Comparison of ENCODE assay signal across 11 mouse cellular contexts in genomic region chr12:86973706-86974105, GRCm38 (mm10). TPM values are rescaled to one million over a fixed set of nuclear protein-coding genes. Genes with fewer than 3 reads are reported as not detected.
DNase-seq lines count a peak whose midpoint lies in the region; ATAC-seq and TF ChIP-seq lines count a peak whose summit lies in the region.
"Had no signal": no experiment of that assay in that cellular context is flagged by ENCODE, and none has a peak within 500 bp of the region (broad histone marks: within the 10 kb centered on the region; RNA-seq: fewer than 3 reads in every experiment).

No protein-coding gene starts in this region.

- H3K27me3 ChIP-seq in forebrain, embryonic 10.5 days (ENCODE audit: poor library complexity, severe bottlenecking) = peaks cover 54% of the 10 kb centered on the region
- H3K27me3 ChIP-seq in forebrain, embryonic 16.5 days (replicated peaks; ENCODE audit: control insufficient read depth, insufficient read depth, low read length) = no peaks in the 10 kb centered on the region
- H3K27me3 ChIP-seq in myocyte (ENCODE audit: control insufficient read depth, insufficient read depth, insufficient read length) = peaks cover 5% of the 10 kb centered on the region

- H3ac ChIP-seq in myocyte (ENCODE audit: control insufficient read depth, insufficient read length) = no peak overlapping the region

- no peak for TF ChIP-seq POLR2A in myocyte (IDR thresholded peaks at IDR 0.05; ENCODE audit: insufficient read length, low read depth)

- intact Hi-C loops in left cerebral cortex, postnatal 14 days (cut with DNase I) = no loop called here

- peaks cover 40% of the 10 kb centered on the region for H3K4me1 ChIP-seq in forebrain, embryonic 10.5 days
- peaks cover 38% of the 10 kb centered on the region for H3K4me1 ChIP-seq in forebrain, embryonic 16.5 days (replicated peaks; ENCODE audit: control insufficient read depth, insufficient read depth, low read length)

- no peak for ATAC-seq in forebrain, embryonic 16.5 days
- no peak for ATAC-seq in inflammation-experienced regulatory T-cells, adult 6 months

- H3K4me3 ChIP-seq in forebrain, embryonic 10.5 days = peak overlapping the region; percentile 54; the same call in 1 of the 2 replicates
- H3K4me3 ChIP-seq in forebrain, embryonic 16.5 days (replicated peaks; ENCODE audit: low read length) = no peak overlapping the region
- H3K4me3 ChIP-seq in myocyte = no peak overlapping the region

- H3K4me2 ChIP-seq in forebrain, embryonic 16.5 days (ENCODE audit: low read length) = no peak overlapping the region
- peak overlapping the region; percentile 86 for H3K4me2 ChIP-seq in myocyte (ENCODE audit: low read depth)

- DNase-seq in forebrain, embryonic 10.5 days (ENCODE audit: extremely low spot score, low spot score) = no peak
- peak; percentile 74 to 77 for DNase-seq in left cerebral cortex, postnatal 14 days (ENCODE audit: low spot score in 2 of 2)
- no peak for DNase-seq in left cerebral cortex, adult 11 months (ENCODE audit: low spot score)
- DNase-seq in cerebellum, adult 9-10 months = peak; percentile 68
- no peak for DNase-seq in gastrocnemius, postnatal 25 days

- no peak overlapping the region for H3K27ac ChIP-seq in forebrain, embryonic 10.5 days
- H3K27ac ChIP-seq in forebrain, embryonic 16.5 days (ENCODE audit: low read length) = no peak overlapping the region; the same call in 1 of the 2 replicates
- H3K27ac ChIP-seq: macrophage had no signal

- no peak overlapping the region for H3K9ac ChIP-seq in forebrain, embryonic 16.5 days (replicated peaks; ENCODE audit: low read depth, low read length)

- H3K79me2 ChIP-seq in myocyte (ENCODE audit: control insufficient read depth, insufficient read depth) = no peaks in the 10 kb centered on the region

- no peaks in the 10 kb centered on the region for H3K36me3 ChIP-seq in forebrain, embryonic 10.5 days (replicated peaks)
- H3K36me3 ChIP-seq in forebrain, embryonic 16.5 days (ENCODE audit: control insufficient read depth, insufficient read depth) = no peaks in the 10 kb centered on the region
- no peaks in the 10 kb centered on the region for H3K36me3 ChIP-seq in myocyte (ENCODE audit: control insufficient read depth, insufficient read depth)

- 31% methylated on average over 8 of the region's 8 CpGs for WGBS in forebrain, embryonic 10.5 days
- 20% methylated on average over 8 of the region's 8 CpGs for WGBS in forebrain, embryonic 16.5 days

- H3K9me3 ChIP-seq in forebrain, embryonic 10.5 days = no peaks in the 10 kb centered on the region
- H3K9me3 ChIP-seq in forebrain, embryonic 16.5 days (ENCODE audit: control insufficient read depth, low read length) = no peaks in the 10 kb centered on the region

TF ChIP-seq in myocyte, 11 proteins besides CTCF, POLR2A, EP300 and RAD21:
- TF ChIP-seq MYOG (IDR thresholded peaks at IDR 0.05; ENCODE audit: control insufficient read depth in 1 of 3, insufficient read depth in 1 of 3, insufficient read length in 2 of 3, low read depth in 2 of 3) = no peak
- TF ChIP-seq MAX (IDR thresholded peaks at IDR 0.05; ENCODE audit: low read depth) = no peak
- no peak for TF ChIP-seq TCF12 (IDR thresholded peaks at IDR 0.05; ENCODE audit: insufficient read depth, poor library complexity, severe bottlenecking)
- no peak for TF ChIP-seq E2F4 (IDR thresholded peaks at IDR 0.05; ENCODE audit: insufficient read depth)
- no peak for TF ChIP-seq USF1 (IDR thresholded peaks at IDR 0.05; ENCODE audit: low read depth)
- no peak for TF ChIP-seq REST (IDR thresholded peaks at IDR 0.05; ENCODE audit: insufficient read depth, insufficient read length)
- TF ChIP-seq CEBPB (IDR thresholded peaks at IDR 0.05; ENCODE audit: insufficient read depth, poor library complexity, severe bottlenecking) = no peak
- no peak for TF ChIP-seq POLR2AphosphoS2 (IDR thresholded peaks at IDR 0.05; ENCODE audit: insufficient read length, low read depth)
- TF ChIP-seq SRF (IDR thresholded peaks at IDR 0.05; ENCODE audit: control insufficient read depth, insufficient read length, low read depth) = no peak
- no peak for TF ChIP-seq TCF3 (IDR thresholded peaks at IDR 0.05; ENCODE audit: insufficient read length, low read depth)
- TF ChIP-seq MYOD1 (IDR thresholded peaks at IDR 0.05; ENCODE audit: control insufficient read depth in 1 of 3, insufficient read length in 2 of 3, low read depth in 2 of 3) = no peak
TF ChIP-seq in myocyte: peak in this region for 0.

RNA-seq across cellular contexts. Expression of gene Zdhhc22, which starts 16.5 kb away (rescaled TPM):
- polyA plus RNA-seq in forebrain, embryonic 10.5 days (2016; fragmentation: Nextera tagmentation; extraction: Ambion mirVana) = 0.07 TPM in 1 of 2 replicates, not detected in the other
- polyA plus RNA-seq in forebrain, embryonic 16.5 days (2015; fragmentation: Nextera tagmentation; extraction: Ambion mirVana) = 5.2 and 9.4 TPM in 2 replicates
- 10 to 100 TPM; 46.0 to 56.9 TPM for total RNA-seq in left cerebral cortex, postnatal 14 days (2021)
- 0.01 TPM for polyA plus RNA-seq in myocyte (2012; fragmentation: generic; extraction: Trizol)
- total RNA-seq in gastrocnemius, postnatal 25 days (2021) = not detected
- polyA plus RNA-seq in inflammation-experienced regulatory T-cells, adult 6 months (2017; shearing (Covaris generic)) = under 1 TPM in 2 of 3 experiments, not detected in 1; 0.16 to 0.79 TPM
- total RNA-seq: heart, adult 18-20 months had no signal
- polyA plus RNA-seq: C2C12, macrophage had no signal

RNA-seq across cellular contexts. Expression of gene Cipc, which starts 26.9 kb away (rescaled TPM):
- polyA plus RNA-seq in forebrain, embryonic 10.5 days (2016; fragmentation: Nextera tagmentation; extraction: Ambion mirVana) = 39.1 and 40.4 TPM in 2 replicates
- polyA plus RNA-seq in forebrain, embryonic 16.5 days (2015; fragmentation: Nextera tagmentation; extraction: Ambion mirVana) = 61.5 and 62.7 TPM in 2 replicates
- total RNA-seq in left cerebral cortex, postnatal 14 days (2021) = 10 to 100 TPM; 71.2 to 72.2 TPM
- 14.7 TPM for polyA plus RNA-seq in myocyte (2012; fragmentation: generic; extraction: Trizol)
- total RNA-seq in gastrocnemius, postnatal 25 days (2021) = 10 to 100 TPM; 22.7 to 32.3 TPM
- polyA plus RNA-seq in inflammation-experienced regulatory T-cells, adult 6 months (2017; shearing (Covaris generic)) = 10 to 100 TPM; 20.2 to 29.2 (median 28.3) TPM

RNA-seq across cellular contexts. Expression of gene Tmem63c, which starts 47.4 kb away (rescaled TPM):
- polyA plus RNA-seq in forebrain, embryonic 10.5 days (2016; fragmentation: Nextera tagmentation; extraction: Ambion mirVana) = 0.15 TPM in 1 of 2 replicates, not detected in the other
- polyA plus RNA-seq in forebrain, embryonic 16.5 days (2015; fragmentation: Nextera tagmentation; extraction: Ambion mirVana) = 6.4 and 11.2 TPM in 2 replicates
- 10 to 100 TPM; 41.2 to 43.1 TPM for total RNA-seq in left cerebral cortex, postnatal 14 days (2021)
- polyA plus RNA-seq in myocyte (2012; fragmentation: generic; extraction: Trizol) = not detected
- total RNA-seq in gastrocnemius, postnatal 25 days (2021) = not detected
- polyA plus RNA-seq in inflammation-experienced regulatory T-cells, adult 6 months (2017; shearing (Covaris generic)) = 1 to 10 TPM in 2 of 3 experiments, under 1 TPM in 1; 0.78 to 3.8 (median 1.1) TPM
- polyA plus RNA-seq: C2C12, macrophage had no signal

Comparison
In these comparisons a context has a peak if more than half of its experiments do, and no peak if none do; other contexts are left out.
1. DNase-seq: peak in left cerebral cortex, postnatal 14 days (2 of 2) and cerebellum, adult 9-10 months (single experiment); none in forebrain, embryonic 10.5 days (single experiment), left cerebral cortex, adult 11 months (single experiment) and gastrocnemius, postnatal 25 days (single experiment).